Mouse (Mus musculus) E14TG2a.4 (cell line): ENCODE measurements around the gene Nceh1.
"Not testable (repeated sequence)": the region's sequence is repeated elsewhere in the genome, so short reads cannot be mapped to it uniquely, and the experiment has no call there.

Experiments
- CTCF ChIP-seq: conservative IDR thresholded peaks from 2 replicates; pipeline ENCODE4 v1.5.1; 2014; ENCODE audit warnings: low read length
- POU5F1 ChIP-seq: IDR thresholded peaks from 2 replicates; pipeline ENCODE4 v1.6.1; 2014; ENCODE audit warnings: low read length, borderline replicate concordance

GRCm38 (mm10) chr3:27291411-27291810 lies 108.6 kb downstream of the Nceh1 start:
- TF ChIP-seq POU5F1, CTCF: not testable (repeated sequence)
